Mouse (Mus musculus) T-helper 1 cell (primary cell): ENCODE data around the gene Plagl2.

ENCODE experiments used
- in situ Hi-C: fragments of 300-600 bp; cut with MboI, MseI; formaldehyde crosslinking; loops from one replicate; pipeline ENCODE4 v1.15.1; 2025; ENCODE audit warnings: high pct_unique_total_duplicates

Plagl2 gene

DNA sequence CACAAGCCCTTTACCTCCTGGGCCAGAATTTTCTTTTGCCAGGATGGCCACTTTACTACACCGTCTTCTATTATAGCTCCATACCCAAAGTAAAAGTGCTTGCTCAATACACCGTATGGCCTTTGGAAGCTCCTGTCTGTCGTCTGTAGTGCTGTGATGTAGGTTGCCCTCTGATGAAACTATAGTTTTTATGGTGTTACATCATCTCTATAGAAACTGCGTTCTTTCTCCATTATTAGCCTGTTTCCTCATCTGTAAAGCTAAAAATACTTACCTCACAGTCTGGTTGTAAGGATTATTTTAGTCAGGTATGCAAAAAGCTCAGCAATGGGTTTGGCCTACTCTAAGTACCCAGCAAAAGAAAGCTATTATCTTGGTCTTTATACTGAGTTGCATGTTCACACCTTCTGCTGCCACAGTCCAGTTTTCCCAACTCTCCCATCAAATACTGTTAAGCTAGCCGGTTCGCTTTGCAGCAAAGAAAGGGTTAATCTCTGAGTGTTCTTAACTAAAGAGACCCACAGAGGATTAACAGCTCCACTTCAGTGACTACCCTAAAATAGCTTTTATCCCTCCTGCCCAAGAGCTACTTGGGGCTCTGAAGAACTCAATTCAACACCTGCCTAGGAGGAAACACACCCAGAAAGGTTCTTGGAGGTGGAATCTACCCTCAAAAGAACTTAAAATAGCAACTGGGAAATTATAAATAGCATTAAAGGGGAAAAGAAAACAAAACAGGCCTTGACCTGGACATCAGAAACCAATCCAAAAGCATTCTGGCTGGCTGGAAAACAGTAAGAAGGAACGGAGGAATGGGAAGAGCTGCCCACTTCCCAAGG, 2.0 kb downstream of the Plagl2 start:
- in situ Hi-C loops: no loop called here

- in situ Hi-C loops: no loop called here
Observed at GRCm38 (mm10) chr2:153238406-153238805, 2.8 kb downstream of the Plagl2 start.

DNA sequence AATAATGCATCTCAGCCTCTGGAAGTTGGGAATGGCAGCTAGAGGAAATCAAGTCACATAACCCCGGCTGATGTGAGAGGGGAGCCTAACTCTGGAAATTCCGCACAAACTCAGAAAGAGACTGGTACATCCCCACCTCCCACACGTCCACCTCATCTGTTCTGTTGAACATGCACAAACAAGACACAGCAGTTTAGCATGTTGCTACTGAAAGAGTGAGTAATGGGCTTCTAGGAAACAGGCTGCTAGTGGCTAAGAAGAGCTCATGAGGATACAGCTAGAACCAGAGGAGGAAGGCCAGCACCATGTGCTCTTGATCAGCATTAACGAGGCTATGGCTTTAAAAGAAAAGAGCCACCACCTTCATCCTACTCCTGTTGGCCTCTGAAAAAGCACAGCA, 3.3 kb downstream of the Plagl2 start:
- in situ Hi-C loops: no loop called here

- in situ Hi-C loops: no loop called here
Observed at GRCm38 (mm10) chr2:153237193-153237592, 4.0 kb downstream of the Plagl2 start.

DNA sequence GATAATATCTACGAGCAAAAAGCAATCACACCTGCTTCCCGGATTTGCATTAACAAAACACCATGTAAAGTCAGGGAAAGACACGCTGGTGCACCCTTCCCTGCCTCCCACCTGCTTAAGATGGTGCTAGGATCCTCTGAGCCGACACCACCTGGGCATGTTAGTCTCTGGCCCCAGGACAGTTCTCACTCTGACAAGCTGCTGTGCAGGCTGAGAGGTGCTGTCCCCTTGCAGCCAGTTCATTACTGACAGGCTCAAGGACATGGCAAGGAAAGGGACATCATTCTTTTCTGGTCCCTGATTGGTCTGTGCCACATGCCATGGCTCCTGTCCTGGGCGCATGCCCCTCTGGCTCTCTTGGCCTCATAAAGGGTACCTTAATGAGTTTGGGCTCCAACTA, 12.7 kb downstream of the Plagl2 start:
- in situ Hi-C loops: no loop called here

- in situ Hi-C loops: no loop called here
Observed at GRCm38 (mm10) chr2:153227959-153228358, 13.3 kb downstream of the Plagl2 start.

DNA sequence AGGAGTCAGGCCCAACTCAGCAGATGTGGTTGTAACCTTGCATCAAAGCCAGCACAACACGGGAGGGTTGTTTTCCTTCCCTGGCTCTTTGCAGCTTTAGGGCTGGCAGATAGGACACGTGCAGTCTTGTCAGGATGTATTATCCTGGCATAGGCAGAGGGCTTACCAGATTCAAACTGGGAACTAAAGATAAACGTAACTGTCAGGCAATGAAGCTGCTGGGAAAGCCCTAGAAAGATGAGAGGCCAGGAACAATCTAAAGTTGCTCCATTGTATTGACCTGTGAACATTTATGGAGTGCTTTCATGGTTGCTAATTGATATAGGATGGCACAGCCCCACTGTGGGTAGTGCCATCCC, 15.7 kb downstream of the Plagl2 start:
- in situ Hi-C loops: no loop called here

DNA sequence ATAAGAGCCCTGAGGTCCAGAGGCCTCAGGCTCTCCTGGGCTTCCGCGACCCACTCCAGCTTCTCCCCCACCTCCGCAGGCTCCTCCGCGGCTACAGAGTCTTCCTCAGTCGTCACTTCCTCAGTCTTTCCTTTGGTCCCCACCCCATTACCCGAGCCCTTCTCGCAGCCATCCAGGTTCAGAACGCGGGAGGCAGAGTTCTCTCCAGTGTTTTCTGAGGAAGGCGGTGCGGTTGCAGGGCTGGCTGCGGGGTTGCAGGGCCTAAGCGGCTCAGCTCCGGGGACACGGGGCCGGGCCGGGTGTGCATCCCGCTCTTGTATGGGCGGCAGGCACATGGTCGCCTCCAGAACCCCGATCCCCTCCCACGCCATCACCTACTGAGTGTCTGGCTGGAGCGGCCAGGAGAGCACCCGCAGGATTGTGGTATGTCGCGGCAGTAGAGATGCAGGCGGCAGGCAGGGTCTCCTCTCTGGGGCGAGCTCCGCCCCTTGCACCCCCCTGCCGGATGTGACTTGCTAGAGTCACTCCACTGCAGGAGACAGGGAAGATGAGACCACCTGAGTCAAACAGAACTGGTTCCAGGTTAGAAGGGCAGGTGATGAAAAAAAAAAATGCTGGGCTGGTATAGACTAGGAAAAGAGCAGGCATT, 16.2 kb downstream of the Plagl2 start, which contains the start of gene Tspyl3:
TSS of gene Tspyl3 (minus strand) at position 496 of the 649 bp plus-strand sequence.
- in situ Hi-C loops: loop anchor here (5.0 kb wide), 1 partner anchor 63 kb away; the partner anchor contains the start of gene Tm9sf4

DNA sequence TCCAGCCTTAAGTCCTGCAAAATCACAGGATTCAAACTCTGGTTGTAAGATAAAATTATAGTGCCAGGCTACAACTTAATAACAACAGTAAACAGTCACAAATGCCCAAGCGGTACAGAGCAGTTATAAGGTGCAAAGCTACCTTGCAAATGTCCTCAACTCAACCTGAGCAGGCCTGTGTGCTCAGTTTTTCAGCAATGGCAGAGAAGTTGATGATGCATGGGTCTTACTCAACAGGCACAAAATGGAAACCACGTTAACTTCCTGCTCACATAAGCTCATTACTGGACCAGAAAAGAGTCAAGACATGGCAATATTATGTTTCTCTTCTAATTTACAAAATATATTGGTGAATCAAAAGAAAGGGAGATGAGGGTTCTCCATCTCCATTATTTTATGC, 18.7 kb downstream of the Plagl2 start:
- in situ Hi-C loops: loop anchor here (5.0 kb wide), 1 partner anchor 60 kb away; the partner anchor contains the start of gene Tm9sf4

DNA sequence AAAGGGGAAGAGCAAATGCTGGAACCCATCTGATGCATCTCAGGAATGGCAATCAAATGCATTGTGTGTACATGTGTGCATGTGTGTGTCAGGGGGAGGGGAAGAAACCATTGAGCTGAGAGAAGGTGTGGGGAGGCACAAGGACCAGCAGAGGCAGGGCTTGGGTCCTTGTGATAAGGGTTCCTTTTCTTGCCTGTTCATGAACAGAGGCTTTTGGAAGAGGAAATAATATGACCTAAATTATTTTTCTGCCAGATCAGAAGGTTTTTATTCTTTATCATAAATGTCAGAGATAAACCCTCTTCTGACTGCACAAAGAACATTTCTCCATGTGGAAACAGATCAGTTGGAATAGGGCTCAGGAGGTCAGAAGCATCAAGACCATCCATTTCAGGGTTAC, 19.1 kb downstream of the Plagl2 start:
- in situ Hi-C loops: loop anchor here (5.0 kb wide), 1 partner anchor 60 kb away; the partner anchor contains the start of gene Tm9sf4

GRCm38 (mm10) chr2:153221620-153222019, 19.6 kb downstream of the Plagl2 start:
- in situ Hi-C loops: loop anchor here (5.0 kb wide), 1 partner anchor 59 kb away; the partner anchor contains the start of gene Tm9sf4

GRCm38 (mm10) chr2:153218516-153218915, 22.7 kb downstream of the Plagl2 start:
- in situ Hi-C loops: no loop called here

DNA sequence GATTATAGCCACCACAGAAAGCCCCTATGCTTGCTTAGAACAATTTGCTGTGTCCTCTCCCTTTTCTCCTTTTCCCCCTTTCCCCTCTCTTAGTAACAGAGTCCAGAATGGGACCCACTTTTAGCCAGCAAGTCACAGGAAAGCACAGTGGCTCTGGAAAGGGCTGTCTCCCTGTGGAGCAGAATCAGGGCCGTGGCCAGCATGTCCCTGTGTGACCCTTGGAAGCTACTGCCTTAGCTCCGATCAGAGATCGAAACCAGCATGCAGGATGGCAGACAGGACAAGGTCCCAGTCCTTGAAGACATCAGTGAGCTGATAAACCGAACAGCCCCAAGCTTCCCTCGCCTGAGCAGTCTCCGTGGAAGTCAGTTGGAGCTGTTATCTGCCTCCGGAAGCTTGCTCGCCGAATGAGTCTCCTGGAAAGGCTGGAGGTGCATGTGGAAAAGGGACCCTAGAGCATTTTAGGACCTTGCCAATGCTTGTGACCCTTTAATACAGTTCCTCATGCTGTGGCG, 23.3 kb downstream of the Plagl2 start:
- in situ Hi-C loops: no loop called here

GRCm38 (mm10) chr2:153215421-153215820, 25.8 kb downstream of the Plagl2 start:
- in situ Hi-C loops: no loop called here

DNA sequence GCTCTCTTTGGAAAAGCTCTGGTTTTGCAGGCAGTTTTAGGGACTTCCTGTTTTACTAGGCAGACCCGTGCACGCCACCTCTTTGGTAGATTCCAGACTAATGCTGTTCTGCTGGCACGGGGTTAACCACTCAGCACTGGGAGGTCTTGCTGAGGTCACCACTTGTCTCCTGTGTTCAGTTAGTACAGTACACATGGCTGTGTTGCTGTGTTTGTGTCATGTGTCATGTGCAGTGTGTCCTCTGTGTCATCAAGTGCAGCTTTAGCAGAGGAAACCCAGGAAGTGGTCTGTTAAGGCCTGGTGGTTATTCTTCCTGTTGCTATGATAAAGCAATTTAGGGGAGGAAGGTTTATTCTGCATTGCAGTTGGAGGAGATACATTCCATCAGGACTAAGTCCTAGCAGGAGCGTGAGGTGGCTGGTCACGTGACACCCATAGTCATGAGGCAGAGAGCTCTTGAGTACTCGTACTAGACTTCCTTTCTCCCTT, 26.4 kb downstream of the Plagl2 start:
- in situ Hi-C loops: no loop called here

DNA sequence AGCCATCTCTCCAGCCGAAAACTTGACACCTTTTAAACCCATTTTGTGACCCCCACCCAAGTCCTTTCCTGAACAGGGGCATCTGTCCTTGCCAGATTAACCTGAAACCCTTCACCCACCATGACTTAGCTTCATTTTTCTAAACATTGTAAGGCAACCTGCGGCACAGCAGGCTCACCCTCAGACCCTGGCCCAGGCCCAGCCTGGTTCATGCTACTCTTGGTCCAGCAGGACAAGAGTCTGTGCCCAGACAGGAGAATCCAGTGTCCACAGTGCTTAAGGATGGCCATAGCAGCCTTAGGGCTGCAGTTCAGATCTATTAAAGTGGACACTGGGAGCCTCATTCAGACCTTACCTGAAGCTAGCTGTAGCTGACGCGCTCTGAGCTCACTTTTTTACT, 27.9 kb downstream of the Plagl2 start:
- in situ Hi-C loops: no loop called here

DNA sequence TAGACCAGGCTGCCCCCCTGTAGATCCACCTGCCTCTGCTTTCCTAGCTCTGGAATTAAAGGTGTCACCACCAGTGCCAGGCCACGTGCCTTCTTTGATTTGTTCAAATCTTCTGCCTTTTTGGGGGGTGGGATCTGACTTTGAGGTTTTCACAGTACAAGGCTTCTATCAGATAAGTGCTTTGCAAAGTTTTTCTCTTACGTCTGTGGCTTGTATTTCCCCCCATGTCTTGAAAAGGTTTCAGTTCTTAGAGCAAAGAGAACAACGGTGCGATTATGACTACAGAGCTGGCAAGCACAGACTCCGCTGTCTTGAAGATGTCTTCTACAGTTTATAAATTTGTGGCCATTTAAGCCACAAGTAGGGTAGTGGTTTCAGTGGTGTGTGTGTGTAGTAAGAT, 29.8 kb downstream of the Plagl2 start:
- in situ Hi-C loops: no loop called here

DNA sequence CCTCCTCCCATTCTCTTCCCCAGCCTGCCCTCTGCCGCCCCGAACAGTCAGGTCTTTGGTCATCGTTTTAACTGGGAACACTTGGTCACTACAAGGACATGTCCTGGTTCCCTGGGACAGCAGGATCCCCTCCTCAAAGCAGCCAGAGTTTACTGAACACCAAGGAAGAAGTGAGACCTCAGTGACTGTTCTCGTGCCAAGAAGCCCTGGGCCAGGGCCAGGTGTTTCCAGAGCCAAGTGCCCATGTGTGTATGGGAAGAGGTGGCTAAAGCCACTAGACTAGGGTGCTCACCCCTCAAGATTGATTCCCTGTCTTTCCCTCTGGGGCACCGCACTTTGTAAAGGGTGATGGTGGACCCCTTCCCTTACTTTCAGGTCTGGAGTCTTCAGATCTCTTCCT, 31.9 kb downstream of the Plagl2 start:
- in situ Hi-C loops: no loop called here

- in situ Hi-C loops: no loop called here
Observed at GRCm38 (mm10) chr2:153208149-153208548, 33.1 kb downstream of the Plagl2 start.

DNA sequence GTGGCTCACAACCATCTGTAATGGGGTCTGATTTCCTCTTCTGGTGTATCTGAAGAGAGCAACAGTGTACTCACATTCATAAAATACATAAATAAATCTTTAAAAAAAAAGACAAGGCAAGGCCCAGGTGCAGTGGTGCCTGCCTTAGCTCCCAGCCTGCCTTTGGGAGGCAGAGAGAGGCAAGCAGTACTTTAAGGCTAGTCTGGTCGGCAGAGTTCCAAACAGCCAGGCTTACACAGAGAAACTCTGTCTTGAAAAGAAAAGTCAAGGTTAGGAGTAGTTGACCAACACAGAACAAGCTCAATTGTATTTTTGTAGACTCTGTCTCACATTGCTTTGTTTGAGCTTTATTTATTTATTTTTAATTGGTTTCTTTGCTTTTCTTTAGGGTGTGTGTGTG, 38.5 kb downstream of the Plagl2 start:
- in situ Hi-C loops: no loop called here

DNA sequence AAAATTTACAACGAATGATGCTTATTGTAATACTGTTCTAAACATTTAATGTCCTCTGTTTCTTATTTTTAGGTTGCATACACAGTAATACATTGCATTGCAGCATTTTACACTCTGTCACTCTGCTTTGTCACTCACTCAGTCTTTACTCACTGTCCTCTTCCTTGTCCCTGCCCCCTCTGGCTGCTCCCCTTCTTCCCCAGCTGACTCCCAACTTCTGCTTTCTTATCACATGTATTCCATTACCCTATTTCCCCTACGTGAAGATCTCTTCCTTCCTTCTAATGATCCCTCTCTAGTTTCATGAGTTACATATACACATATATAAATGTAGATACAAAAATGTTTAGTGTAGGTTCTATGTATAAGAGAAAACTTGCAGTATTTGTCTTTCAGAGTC, 42.1 kb downstream of the Plagl2 start:
- in situ Hi-C loops: no loop called here

DNA sequence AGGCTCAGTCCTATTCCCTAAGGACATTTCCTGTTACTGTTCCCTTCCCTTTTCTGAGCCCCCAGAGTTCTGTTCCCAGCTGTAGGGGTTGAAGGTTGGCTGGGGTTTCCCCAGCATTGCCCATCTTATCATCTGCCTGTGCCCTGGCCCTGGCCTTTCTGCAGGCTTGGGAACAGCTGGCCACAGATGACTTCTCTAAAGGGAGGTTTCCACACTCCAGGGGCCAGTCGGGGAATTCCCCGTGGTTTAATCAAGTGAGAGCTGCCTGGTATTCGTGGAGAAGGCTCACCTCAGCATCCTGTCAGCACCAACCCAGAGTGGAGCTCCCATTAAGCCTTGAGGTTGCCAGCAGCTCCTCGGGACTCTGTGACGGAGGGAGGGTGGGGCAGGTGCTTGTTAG, 42.7 kb downstream of the Plagl2 start:
- in situ Hi-C loops: no loop called here

- in situ Hi-C loops: no loop called here
Observed at GRCm38 (mm10) chr2:153194255-153194654, 47.0 kb downstream of the Plagl2 start.
